Mouse (Mus musculus) ZHBTc4 (cell line): ENCODE results near the gene Plxdc1.
"Not testable (repeated sequence)": the region's sequence is repeated elsewhere in the genome, so short reads cannot be mapped to it uniquely, and the experiment has no call there.

Source experiments
- DNase-seq: peaks from one replicate; pipeline ENCODE4 v3.0.0-alpha.2; 2011; ENCODE audit warnings: low read depth, low spot score

Plxdc1 gene

DNA sequence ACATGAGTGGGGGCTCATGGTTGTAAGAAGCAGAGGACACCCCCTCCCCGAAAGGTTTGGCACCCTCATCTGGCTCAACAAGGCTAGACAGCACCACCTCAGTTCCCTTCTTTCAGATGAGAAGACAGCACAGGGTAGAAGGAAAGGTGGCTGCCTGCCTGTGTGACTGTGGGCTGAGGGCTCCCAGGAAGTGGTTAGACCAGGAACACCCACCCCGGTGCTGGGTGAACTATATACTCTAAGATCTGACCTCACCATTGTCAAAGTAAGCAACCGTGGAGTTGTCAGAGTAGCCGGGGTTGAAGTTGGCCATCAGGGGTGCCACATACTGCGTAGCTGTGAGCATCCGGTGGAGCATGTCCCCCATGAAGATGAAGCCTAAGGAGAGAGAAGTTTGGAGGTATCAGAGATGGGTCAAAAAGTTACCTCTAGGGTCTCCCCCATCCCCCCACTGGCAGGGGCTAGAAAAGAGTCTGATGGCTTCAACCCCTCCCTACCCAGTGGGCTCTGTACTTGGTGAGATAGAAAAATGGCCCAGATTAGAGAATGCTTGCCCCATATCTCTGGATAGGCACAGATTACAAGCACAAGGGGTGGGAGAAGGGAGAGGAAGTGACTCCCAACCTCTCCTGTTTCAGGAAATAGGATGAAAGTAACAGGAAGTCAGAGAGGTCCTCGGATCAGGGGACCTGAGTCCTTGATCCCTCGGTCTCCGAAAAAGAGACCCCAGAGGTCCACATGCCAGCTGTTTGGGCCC is 30.9 kb downstream of the Plxdc1 start:
- DNase-seq, result no peak

DNA sequence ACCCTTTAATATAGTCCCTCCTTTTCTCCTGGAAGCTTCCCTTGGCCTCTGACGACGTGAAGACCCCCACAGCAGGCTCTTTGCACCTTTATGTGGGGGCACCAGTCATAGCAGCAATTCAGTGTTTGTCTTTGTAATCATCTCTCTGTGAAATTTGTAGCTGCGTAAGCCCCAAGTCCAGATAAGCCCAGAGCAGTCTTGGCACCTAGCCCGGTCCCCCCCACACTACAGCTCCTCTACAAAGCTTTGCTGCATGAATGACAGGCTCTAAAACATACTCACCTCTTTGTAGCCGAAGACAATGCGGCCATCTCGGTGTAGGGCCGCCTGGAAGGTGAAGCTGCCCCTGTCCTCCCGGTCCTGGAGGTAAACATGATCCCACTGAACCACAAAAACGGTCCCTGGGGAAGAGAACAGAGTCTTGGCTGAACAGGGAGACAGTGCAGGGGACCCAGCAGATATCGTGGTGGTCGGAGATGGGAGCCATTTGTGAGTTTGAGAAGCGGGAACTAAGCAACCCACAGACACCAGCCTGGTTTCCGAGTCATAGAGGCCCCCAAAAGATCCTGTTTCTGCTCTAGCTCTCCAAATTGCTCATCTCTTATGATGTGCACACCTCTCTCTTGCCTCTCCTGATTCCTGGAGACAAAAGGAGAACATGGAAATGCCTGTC is 31.6 kb downstream of the Plxdc1 start:
- DNase-seq, result no peak

DNA sequence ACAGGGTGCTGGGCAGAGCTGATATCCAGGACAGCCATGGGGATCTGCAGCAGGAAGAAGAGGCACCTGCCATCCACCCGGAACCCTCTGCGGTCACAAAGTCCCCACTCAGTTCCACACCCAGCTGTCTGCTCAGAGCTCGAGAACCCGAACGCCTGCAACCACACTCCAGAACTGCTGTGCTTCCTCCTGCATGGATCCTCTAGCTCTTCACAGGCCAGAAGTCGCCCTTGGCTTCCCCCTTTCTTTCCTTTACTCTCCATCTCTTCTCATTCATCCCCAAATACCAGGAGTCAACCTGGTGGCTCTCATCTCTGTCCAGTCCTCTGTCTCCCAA is 32.3 kb downstream of the Plxdc1 start:
- DNase-seq, result no peak

DNA sequence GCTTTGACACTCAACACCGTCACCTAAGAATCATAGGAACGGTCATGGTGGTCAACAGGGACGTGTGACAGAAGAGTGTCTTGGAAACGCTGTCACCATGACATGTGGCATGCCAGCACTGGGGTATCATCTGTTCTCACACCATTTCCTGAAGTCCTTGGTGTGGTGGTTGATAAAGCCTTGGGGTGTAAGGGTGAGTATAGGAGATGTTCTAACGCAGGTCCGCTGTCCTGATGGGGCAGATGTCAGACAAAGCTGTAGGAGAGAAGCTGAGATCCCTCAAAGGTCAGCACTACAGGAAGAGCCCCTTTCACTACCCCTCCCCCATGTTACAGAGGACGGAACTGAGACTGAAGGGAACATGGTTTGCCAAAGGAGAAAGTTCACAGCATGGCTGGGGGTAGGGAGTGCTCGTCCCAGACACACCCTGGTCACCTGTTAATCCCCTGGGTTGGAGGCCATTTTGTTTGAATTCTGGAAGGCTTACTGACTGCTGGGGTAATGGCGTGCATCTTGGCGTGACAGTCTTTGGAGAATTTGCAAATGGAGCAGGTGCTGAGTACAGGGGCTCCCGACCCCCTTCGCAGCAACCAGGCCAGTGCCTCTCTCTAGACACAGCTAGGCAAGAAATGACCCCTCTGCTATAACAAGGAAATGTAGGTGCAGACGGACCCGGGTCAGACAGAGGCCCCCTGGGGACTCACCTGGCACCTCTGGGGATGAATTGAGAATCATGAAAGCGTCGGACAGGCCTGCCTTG is 32.9 kb downstream of the Plxdc1 start:
- no peak for DNase-seq

DNA sequence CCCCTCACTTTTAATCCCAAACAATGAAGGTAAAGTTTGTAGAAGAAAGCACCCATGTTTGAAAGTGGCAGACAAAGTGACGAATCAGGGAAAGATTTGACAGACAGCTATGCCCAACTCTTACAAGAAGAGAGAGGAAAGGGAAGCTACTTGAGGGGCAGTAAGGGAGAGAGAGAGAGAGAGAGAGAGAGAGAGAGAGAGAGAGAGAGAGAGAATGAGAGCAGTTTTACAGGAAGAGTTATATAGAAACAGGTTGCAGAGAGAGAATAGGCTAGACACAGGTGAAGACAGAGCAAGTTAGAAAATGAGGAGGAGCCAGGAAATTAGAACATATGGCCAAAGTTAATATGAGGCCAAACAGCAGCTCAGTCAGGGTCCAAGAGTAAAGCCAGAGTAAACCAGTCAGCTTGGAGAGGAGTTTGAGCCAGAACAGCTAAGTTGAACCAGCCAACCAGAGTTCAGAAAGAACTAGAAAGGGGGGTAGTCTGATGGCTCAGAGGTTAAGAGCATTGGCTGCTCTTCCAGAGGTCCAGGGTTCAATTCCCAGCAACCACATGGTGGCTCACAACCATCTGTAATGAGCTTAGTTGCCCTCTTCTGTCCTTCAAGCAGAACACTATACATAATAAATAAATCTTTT is 33.8 kb downstream of the Plxdc1 start:
- DNase-seq, result no peak

DNA sequence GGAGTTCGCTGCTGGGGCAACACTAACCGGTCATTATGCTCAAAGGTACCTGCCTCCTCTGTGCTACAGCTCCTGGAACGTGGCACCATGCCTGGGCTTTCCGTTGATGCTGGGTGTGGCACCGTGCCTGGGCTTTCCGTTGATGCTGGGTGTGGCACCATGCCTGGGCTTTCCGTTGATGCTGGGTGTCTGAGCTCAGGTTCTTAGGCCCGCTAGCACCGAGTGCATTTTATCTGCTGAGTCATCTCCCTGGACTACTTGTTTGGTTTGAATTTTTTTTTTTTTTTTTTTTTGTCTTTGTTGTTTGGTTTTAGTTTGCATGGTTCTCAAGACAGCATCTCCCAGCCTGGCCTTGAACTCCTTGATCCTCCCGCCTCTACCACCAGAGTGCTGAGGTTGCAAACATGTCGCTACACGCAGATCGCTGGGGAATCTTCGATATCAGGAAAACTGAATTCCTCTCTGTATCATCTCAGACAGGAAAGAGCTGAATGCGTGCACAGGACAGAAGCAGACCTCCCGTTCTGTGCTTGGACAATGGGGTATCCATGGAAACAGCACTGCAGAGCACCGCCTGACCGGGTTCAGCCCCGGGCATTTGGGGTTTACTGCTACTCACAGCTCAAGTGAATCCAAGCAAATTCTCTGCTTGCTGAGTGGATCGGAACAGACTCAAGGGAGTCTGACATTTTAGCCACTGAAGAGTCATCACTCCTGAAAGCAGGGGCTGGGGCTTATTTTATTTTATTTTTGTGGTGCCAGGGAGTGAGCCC is 36.4 kb downstream of the Plxdc1 start:
- peak; percentile 84 for DNase-seq

DNA sequence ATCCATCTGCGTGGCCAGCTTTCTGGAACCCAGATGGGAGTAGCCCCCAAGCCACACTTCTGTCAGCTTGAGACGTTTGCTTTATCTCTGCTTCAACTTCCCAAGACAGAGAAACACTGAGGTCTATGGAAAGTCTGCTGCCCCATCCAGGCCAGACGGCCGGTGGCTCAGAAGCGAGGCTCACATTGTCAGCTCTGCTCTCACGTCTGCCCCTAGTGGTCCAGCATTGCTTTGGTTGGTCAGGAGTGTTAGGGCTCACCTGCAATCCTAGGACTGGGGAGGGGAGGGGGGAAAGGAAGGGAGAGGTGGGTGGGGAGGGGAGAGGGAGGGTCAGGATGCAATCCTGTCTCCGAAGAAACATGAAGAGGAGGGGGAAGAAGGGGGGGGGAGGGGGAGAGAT is 38.8 kb downstream of the Plxdc1 start:
- DNase-seq, result peak; percentile 85

DNA sequence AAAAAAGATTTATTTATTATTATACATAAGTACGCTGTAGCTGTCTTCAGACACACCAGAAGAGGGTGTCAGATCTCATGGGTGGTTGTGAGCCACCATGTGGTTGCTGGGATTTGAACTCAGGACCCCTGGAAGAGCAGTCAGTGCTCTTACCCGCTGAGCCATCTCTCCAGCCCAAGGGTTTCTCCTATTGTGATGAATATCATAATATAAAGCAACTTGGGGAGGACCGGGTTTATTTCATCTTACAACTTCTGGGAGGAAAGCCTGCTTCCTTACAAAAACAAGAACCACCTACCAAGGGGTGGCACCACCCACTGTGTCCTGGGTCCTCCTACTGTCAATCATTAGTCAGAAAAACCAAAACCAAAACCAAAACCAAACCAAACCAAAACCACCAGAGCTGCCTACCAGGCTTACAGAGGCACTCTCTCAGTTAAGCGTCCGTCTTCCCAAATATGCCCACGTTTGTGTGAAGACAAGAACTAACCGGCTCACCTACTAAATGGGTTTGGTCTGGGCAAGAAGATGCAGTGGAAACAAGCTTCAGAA is 40.4 kb downstream of the Plxdc1 start:
- DNase-seq, result not testable (repeated sequence)

DNA sequence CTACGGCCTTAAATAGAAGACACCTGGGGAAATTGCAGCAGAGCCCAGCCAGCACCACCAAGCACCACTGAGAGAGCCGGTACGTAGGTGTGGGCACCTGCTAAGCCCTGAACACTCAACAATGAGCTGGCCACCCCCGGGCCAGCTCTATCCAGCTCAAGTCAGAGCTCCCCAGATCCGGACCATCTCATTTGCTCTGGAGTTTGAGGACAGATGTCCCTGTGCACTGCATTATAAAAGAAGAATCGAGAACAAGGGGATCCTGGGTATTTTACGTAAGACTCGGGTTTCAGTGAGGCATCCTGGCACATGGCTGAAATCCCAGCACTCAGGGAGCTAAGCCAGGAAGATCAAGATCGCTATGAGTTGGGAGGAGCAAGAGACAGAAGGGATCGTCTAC is 41.2 kb downstream of the Plxdc1 start:
- DNase-seq, result no peak

DNA sequence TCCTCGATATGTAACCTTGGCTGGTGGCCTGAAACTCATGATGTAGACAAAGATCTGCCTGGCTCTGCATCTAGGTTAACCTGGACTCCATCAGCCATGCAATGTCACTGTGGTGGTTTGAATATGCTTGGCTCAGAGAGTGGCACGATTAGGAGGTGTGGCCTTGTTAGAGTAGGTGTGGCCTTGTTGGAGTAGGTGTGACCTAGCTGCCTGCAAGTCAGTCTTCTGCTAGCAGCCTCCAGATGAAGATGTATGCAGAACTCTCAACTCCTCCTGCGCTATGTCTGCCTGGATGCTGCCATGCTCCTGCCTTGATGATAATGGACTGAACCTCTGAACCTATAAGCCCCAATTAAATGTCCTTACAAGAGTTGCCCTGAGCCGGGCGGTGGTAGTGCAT is 43.0 kb downstream of the Plxdc1 start:
- DNase-seq, result peak; percentile 66

DNA sequence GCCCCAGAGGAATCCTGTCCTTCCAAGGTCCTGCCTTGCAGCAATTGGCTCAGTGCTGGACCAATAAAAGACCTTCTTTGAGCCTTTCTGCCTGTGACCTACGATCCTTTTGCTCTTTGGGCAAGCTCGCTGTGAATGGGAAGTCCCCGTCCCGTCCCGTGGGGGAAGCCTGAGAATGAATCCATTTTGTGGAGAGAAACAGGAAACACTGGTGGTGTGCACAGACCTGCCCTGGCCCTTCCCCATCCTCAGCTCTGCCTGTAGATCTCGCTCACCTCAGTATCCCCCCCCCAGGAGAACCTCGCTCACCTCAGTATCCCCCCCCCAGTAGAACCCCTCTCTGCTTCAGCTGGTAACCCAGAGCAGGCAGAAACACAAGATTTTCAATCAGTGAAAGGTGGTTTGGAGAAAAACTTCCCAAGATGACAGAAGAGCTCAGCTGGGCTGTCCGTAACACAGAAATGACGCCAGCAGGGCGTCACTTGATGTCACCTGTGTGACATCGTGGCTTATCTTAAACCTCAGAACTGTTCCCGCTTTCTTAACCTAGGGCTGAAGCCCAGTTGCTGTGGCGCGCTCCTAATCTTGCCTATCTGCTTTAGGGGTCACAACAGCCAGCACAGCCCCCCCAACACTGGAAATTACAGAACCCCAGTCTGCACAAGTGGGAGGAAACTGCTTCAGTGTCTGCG is 43.7 kb downstream of the Plxdc1 start:
- no peak for DNase-seq

DNA sequence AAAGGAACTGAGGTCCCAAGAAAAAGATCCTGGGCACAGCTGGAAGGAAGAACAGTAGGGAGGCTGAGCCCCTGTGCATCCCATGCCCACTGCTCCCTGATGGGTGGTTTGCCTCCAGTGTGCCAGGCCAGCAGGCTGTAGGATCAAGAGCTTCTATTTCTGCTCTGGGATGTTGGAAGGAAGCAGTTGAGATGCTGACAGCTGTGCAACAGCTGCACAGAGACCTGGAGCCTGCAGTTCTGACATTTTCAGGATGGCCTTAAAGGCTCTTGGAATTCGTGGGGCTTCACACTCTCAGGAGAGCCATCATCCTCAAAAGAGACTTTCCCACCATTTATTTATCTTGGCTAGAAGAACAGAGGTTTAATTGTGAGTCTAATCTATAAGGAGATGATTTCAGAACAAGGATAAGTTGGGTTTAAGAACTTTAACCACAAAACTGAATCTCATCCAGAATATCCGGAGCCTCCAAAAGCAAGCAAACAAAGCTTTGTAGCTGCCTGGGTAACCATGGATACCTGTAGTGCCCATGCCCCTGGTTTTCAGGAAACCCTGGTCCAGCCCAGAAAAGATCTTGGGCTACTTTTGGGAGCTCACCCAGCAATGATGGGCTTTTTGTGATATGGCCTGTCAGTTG is 48.7 kb downstream of the Plxdc1 start:
- no peak for DNase-seq

DNA sequence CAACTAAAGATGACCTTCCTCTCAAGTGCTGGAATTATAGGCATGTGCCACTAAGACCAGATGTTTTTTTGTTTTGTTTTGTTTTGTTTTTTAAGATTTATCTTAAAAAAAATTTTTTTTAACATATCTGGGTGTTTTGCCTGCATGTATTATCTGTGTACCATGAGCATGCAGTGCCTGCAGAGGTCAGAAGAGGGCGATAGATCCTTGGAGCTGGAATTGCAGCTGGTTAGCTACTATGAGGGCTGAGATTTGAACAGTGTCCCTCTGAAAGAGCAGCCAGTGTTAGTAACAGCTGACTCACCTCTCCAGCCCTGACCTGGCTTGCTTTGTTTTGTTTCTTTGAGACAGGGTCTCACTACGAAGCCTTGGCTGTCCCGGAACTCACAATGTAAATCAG is 49.5 kb downstream of the Plxdc1 start:
- peak; percentile 81 for DNase-seq

DNA sequence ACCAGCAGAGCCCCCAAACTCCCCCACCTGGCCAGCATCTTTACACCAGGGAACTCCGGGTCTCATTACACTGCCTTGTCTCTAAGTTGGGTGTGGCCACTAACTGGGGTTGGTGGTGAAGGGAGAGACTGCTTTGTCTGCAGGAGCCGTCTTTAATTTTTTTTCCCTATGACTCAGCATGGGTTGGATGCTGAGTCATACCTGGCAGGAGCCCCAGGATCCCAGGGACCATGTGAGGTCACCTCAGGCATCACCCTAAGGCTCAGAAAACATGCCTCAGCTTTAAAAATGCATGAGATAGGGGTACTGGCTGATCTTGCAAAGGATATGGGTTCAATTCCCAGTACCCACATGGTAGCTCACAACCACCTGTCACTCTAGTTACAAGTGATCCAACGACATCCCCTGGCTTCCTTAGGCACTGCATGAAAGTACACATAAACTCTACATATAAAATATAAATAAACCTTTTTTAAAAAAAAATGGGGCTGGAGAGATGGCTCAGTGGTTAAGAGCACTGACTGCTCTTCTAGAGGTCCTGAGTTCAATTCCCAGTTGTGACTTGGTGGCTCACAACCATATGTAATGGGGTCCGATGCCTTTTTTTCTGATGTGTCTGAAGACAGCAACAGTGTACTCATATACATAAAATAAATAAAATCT is 50.2 kb downstream of the Plxdc1 start:
- no peak for DNase-seq

DNA sequence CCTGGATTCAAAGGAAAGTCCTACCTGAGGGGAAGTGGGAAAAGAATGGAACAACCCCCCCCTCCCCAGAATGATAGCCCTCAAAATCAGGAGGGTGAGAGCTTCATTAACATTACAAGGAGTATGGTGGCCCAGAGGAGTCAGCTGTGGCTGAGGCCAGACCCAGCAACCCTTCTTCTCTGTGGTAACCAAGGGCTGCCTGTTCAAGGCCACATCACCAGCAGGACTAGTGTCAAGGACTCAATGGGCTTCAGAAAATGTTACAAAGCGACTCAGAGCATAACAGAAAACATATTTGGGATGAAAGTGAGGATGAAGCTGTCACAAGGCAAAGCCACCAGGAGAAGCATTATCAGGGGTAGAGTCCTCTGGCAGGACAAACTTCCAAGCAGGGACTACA is 52.7 kb downstream of the Plxdc1 start:
- DNase-seq, result peak; percentile 35

DNA sequence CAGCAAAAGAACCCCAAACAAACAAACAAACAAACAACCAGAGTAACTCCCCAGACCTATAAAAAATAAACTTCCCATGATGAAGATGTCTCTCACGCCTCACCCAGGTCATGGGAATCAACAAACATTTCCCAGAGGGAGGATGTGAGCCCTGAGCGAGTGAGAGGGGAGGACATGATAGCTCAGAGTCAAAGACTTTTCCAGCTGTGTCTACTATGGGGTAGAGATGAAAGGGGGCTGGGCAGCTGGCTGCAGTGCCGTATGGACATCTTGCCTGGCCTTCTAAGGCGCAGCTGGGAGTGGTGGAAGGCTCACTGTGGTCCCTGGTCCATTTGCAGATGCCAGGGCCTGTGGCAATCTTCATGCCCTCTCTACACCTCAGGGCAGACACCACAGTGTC is 57.3 kb downstream of the Plxdc1 start:
- no peak for DNase-seq

DNA sequence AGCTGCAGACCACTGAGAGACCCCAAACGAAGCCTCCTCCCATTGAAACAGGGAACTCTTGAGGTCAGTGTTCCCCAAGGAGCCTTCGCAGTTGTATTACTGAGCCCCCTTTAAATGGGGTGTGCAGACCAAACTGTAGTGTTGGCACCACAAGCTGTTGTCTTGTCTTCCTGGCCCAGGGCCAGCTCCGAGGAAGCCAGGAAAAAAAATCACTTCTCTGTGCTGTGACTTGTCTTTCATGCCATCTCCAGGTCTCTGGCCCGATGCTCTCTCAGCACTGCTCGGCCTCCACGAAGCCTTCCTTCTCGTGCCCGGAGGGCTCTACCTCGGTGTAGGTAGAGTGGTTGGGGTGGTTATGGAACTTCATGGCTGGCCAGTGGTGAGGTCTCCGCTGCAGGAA is 62.0 kb downstream of the Plxdc1 start:
- DNase-seq, result no peak

DNA sequence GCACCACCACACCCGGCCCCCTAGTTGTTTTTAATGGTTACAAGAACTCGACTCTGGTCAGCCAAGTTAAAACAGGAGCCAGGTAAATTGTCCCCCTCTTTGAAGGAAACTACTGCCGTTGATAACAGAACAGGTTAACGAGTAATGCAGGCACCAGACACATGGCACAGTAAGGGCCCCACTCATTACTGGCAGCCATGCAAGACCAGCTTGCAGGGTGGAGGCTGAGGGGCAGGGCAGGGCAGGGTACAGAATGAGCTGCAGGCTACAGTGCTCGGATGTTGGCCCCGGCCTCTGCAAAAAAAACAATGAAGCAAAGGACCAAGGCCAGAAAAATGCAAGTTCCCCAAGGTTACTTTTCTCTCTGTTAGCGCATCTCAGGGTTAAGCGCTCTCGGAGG is 62.6 kb downstream of the Plxdc1 start:
- DNase-seq, result no peak

DNA sequence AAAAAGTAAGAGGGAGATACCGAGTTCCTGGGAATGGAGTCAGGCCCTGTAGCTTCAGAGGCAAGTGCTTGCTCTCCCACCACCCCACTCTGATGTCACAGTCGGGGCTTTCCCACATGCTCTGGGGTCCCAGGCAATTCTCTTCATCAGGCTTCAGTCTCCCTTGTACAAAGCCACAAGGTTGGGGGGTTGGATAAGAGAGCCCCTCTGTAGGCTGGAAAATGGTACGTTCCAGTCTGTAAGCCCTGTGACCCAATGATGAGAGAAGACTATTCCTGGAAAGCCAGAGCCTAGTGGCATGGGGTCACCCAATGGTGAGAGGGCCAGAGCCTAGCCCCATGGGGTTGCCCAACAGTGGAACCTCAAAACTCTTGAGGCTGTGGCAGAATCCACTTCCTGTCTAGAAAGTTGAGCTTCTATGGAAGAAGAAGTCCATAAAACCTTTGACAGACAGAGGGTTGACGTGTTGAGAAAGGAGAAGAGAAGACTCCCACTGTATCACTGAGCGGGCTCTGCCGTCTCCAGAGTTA is 70.2 kb downstream of the Plxdc1 start:
- DNase-seq, result peak; percentile 71
